Mouse (Mus musculus) neural tube, embryonic 11.5 days (tissue): ENCODE measurements around the gene Hspb9. TPM values are rescaled to one million over a fixed set of nuclear protein-coding genes. Genes with fewer than 3 reads are reported as not detected.

Experiments used
- ATAC-seq: fragments of 200-750 bp; cut with Nextera tagmentation; 2 replicates; pipeline ENCODE4 v1.8.0; 2017; ENCODE audit warnings: moderate number of reproducible peaks, mild to moderate bottlenecking, moderate TSS enrichment, moderate library complexity; ENCODE audit not compliant: insufficient read depth, low FRiP score, low TSS enrichment
- DNase-seq: peaks from one replicate; pipeline ENCODE4 v3.0.0-alpha.2; 2015; ENCODE audit warnings: low spot score
- H3K27ac ChIP-seq: fragments of 300-500 bp; sonication (generic); 2 replicates; pipeline ENCODE4 v1.5.1; 2014; ENCODE audit warnings: low read depth, mild to moderate bottlenecking, low read length
- H3K27me3 ChIP-seq: fragments of 300-500 bp; sonication (generic); 2 replicates; pipeline ENCODE4 v1.6.1; 2014; ENCODE audit warnings: mild to moderate bottlenecking, low read length, mixed read lengths; ENCODE audit not compliant: control insufficient read depth, insufficient read depth
- H3K36me3 ChIP-seq: fragments of 300-500 bp; sonication (generic); 2 replicates; pipeline ENCODE4 v1.6.1; 2014; ENCODE audit warnings: mild to moderate bottlenecking, low read length, moderate library complexity, mixed read lengths; ENCODE audit not compliant: control insufficient read depth, insufficient read depth
- H3K4me1 ChIP-seq: fragments of 300-500 bp; sonication (generic); 2 replicates; pipeline ENCODE4 v1.6.1; 2014; ENCODE audit warnings: low read length, mixed read lengths; ENCODE audit not compliant: control insufficient read depth, insufficient read depth
- H3K4me2 ChIP-seq: fragments of 300-500 bp; sonication (generic); 2 replicates; pipeline ENCODE4 v1.6.1; 2014; ENCODE audit warnings: low read depth, mild to moderate bottlenecking, moderate library complexity
- H3K4me3 ChIP-seq: fragments of 300-500 bp; sonication (generic); 2 replicates; pipeline ENCODE4 v1.5.1; 2014; ENCODE audit warnings: low read depth, low read length
- H3K9ac ChIP-seq: fragments of 300-500 bp; sonication (generic); 2 replicates; pipeline ENCODE4 v1.6.1; 2014; ENCODE audit warnings: mild to moderate bottlenecking, low read length
- H3K9me3 ChIP-seq: fragments of 300-500 bp; sonication (generic); 2 replicates; pipeline ENCODE4 v1.6.1; 2016; ENCODE audit warnings: low read length; ENCODE audit not compliant: control insufficient read depth
- WGBS: fragments of 180-500 bp; shearing (Covaris S2); extraction: QIAGEN DNeasy Blood & Tissue Kit; methylation state at CpG from one replicate; pipeline ENCODE4 v1.1.7; 2014; 5-methylcytosine and 5-hydroxymethylcytosine counted together
- polyA plus RNA-seq: library from polyadenylated mRNA; unstranded; fragments of >200 nt; fragmentation: Nextera tagmentation; extraction: Ambion mirVana; gene quantifications from 2 replicates; pipeline ENCODE4 v1.2.1, GENCODE M21; 2014

Hspb9 gene
- polyA plus RNA-seq, 1 experiment from 2014 or later, result not detected

GRCm38 (mm10) chr11:100687265-100687664, 26.4 kb upstream of the Hspb9 start:
- 83% methylated on average over 7 of the region's 7 CpGs for WGBS
- Histone ChIP-seq H3K27ac (no peak overlapping the region), H3K9ac (no peak overlapping the region), H3K36me3 (no peaks in the 10 kb centered on the region), H3K27me3 (peaks cover 14% of the 10 kb centered on the region), H3K4me2 (no peak overlapping the region), H3K4me1 (no peaks in the 10 kb centered on the region; the same call in 1 of the 2 replicates), H3K4me3 (no peak overlapping the region), H3K9me3 (no peaks in the 10 kb centered on the region)
- ATAC-seq, result no peak
- no peak for DNase-seq

GRCm38 (mm10) chr11:100688443-100688842, 25.2 kb upstream of the Hspb9 start:
- no peak for ATAC-seq
- Histone ChIP-seq H3K27ac (no peak overlapping the region), H3K27me3 (peaks cover 18% of the 10 kb centered on the region), H3K4me1 (no peaks in the 10 kb centered on the region; the same call in 1 of the 2 replicates), H3K9ac (no peak overlapping the region), H3K4me3 (no peak overlapping the region), H3K4me2 (no peak overlapping the region), H3K9me3 (no peaks in the 10 kb centered on the region), H3K36me3 (no peaks in the 10 kb centered on the region)
- no peak for DNase-seq
- WGBS, result 78% methylated on average over 4 of the region's 4 CpGs

GRCm38 (mm10) chr11:100690389-100690788, 23.3 kb upstream of the Hspb9 start:
- WGBS, result 79% methylated on average over 7 of the region's 7 CpGs
- Histone ChIP-seq H3K4me1 (no peaks in the 10 kb centered on the region; the same call in 1 of the 2 replicates), H3K36me3 (no peaks in the 10 kb centered on the region), H3K4me2 (no peak overlapping the region), H3K4me3 (no peak overlapping the region), H3K27ac (no peak overlapping the region), H3K9ac (no peak overlapping the region), H3K27me3 (peaks cover 18% of the 10 kb centered on the region), H3K9me3 (no peaks in the 10 kb centered on the region)
- no peak for ATAC-seq
- DNase-seq, result no peak

GRCm38 (mm10) chr11:100692164-100692616, 21.5 kb upstream of the Hspb9 start, which contains the start of gene Zfp385c:
Gene Zfp385c (minus strand): TSS chr11:100692455.
- no peaks in the 10 kb centered on the region; the same call in 1 of the 2 replicates for H3K4me1 ChIP-seq
- H3K27ac ChIP-seq, result no peak within 1 kb of the TSS
- WGBS, result 1% methylated on average over 23 of the region's 23 CpGs
- H3K27me3 ChIP-seq, result peaks cover 18% of the 10 kb centered on the region
- H3K9me3 ChIP-seq, result no peaks in the 10 kb centered on the region
- peak within 1 kb of the TSS; percentile 29; the same call in 1 of the 2 replicates for H3K9ac ChIP-seq
- H3K36me3 ChIP-seq, result no peaks in the 10 kb centered on the region
- H3K4me3 ChIP-seq, result peak within 1 kb of the TSS; percentile 20
- DNase-seq (no peak), ATAC-seq (no peak)
- peak within 1 kb of the TSS; percentile 49 for H3K4me2 ChIP-seq

- no peak overlapping the region for H3K4me2 ChIP-seq
- H3K4me1 ChIP-seq, result no peaks in the 10 kb centered on the region; the same call in 1 of the 2 replicates
- H3K27ac ChIP-seq, result no peak overlapping the region
- ATAC-seq (no peak), DNase-seq (no peak)
- no peaks in the 10 kb centered on the region for H3K9me3 ChIP-seq
- WGBS, result 9% methylated on average over 5 of the region's 5 CpGs
- H3K9ac ChIP-seq, result no peak overlapping the region
- H3K36me3 ChIP-seq, result no peaks in the 10 kb centered on the region
- peaks cover 18% of the 10 kb centered on the region for H3K27me3 ChIP-seq
- no peak overlapping the region for H3K4me3 ChIP-seq
Observed at GRCm38 (mm10) chr11:100693154-100693553, 20.5 kb upstream of the Hspb9 start.

- WGBS, result 46% methylated on average over 5 of the region's 5 CpGs
Observed at GRCm38 (mm10) chr11:100694926-100695325, 18.7 kb upstream of the Hspb9 start.

GRCm38 (mm10) chr11:100697921-100698320, 15.7 kb upstream of the Hspb9 start:
- Histone ChIP-seq H3K9me3 (no peaks in the 10 kb centered on the region), H3K4me3 (no peak overlapping the region), H3K9ac (no peak overlapping the region), H3K27me3 (no peaks in the 10 kb centered on the region), H3K4me2 (no peak overlapping the region), H3K27ac (no peak overlapping the region), H3K4me1 (peaks cover 2% of the 10 kb centered on the region; the same call in 1 of the 2 replicates), H3K36me3 (no peaks in the 10 kb centered on the region)
- WGBS, result 68% methylated on average over 7 of the region's 7 CpGs
- no peak for ATAC-seq
- no peak for DNase-seq

More at GRCm38 (mm10) chr11:100694926-100695325, 18.7 kb upstream of the Hspb9 start:
- Histone ChIP-seq H3K27me3 (peaks cover 18% of the 10 kb centered on the region), H3K4me1 (no peaks in the 10 kb centered on the region; the same call in 1 of the 2 replicates), H3K4me3 (no peak overlapping the region), H3K9ac (no peak overlapping the region), H3K27ac (no peak overlapping the region), H3K36me3 (no peaks in the 10 kb centered on the region), H3K9me3 (no peaks in the 10 kb centered on the region), H3K4me2 (no peak overlapping the region)
- ATAC-seq (no peak), DNase-seq (peak; percentile 75)

- ATAC-seq (no peak), DNase-seq (no peak)
- peaks cover 3% of the 10 kb centered on the region; the same call in 1 of the 2 replicates for H3K36me3 ChIP-seq
- H3K27me3 ChIP-seq, result no peaks in the 10 kb centered on the region
- peaks cover 3% of the 10 kb centered on the region; the same call in 1 of the 2 replicates for H3K4me1 ChIP-seq
- no peak overlapping the region for H3K4me3 ChIP-seq
- H3K9me3 ChIP-seq, result no peaks in the 10 kb centered on the region
- no peak overlapping the region for H3K27ac ChIP-seq
- no peak overlapping the region for H3K9ac ChIP-seq
- no peak overlapping the region for H3K4me2 ChIP-seq
- 75% methylated on average over 3 of the region's 3 CpGs for WGBS
Observed at GRCm38 (mm10) chr11:100700710-100701109, 12.9 kb upstream of the Hspb9 start.

- DNase-seq, result peak; percentile 44
- ATAC-seq, result no peak
- Histone ChIP-seq H3K27ac (no peak overlapping the region), H3K9ac (peak overlapping the region; percentile 29), H3K4me1 (peaks cover 3% of the 10 kb centered on the region; the same call in 1 of the 2 replicates), H3K27me3 (no peaks in the 10 kb centered on the region), H3K4me3 (peak overlapping the region; percentile 15; the same call in 1 of the 2 replicates), H3K36me3 (peaks cover 3% of the 10 kb centered on the region; the same call in 1 of the 2 replicates), H3K9me3 (no peaks in the 10 kb centered on the region), H3K4me2 (peak overlapping the region; percentile 35)
- 2% methylated on average over 14 of the region's 14 CpGs for WGBS
Observed at GRCm38 (mm10) chr11:100701301-100701700, 12.3 kb upstream of the Hspb9 start.
